Mouse (Mus musculus) liver, adult 2 months (tissue): ENCODE measurements around the gene Gng2. TPM values are rescaled to one million over a fixed set of nuclear protein-coding genes. Genes with fewer than 3 reads are reported as not detected.

Experiments
- DNase-seq: peaks from one replicate; pipeline ENCODE4 v3.0.0-alpha.2; 2011; ENCODE audit warnings: low read depth, low spot score; ENCODE audit errors: extremely low read depth
- H3K27ac ChIP-seq: fragments of 200-500 bp; replicated peaks from 2 replicates; pipeline ENCODE4 v1.5.1; 2012; ENCODE audit warnings: low read depth, mild to moderate bottlenecking, control low read depth, inconsistent platforms, low read length; ENCODE audit not compliant: insufficient read depth
- H3K27me3 ChIP-seq: fragments of 200-500 bp; 2 replicates; pipeline ENCODE4 v1.6.1; 2012; ENCODE audit warnings: mild to moderate bottlenecking, moderate library complexity, low read length, inconsistent platforms; ENCODE audit not compliant: control insufficient read depth, insufficient read depth
- H3K36me3 ChIP-seq: fragments of 200-500 bp; 2 replicates; pipeline ENCODE4 v1.6.1; 2012; ENCODE audit warnings: low read length, inconsistent platforms; ENCODE audit not compliant: control insufficient read depth, insufficient read depth
- H3K4me1 ChIP-seq: fragments of 200-500 bp; 2 replicates; pipeline ENCODE4 v1.6.1; 2011; ENCODE audit warnings: low read length; ENCODE audit not compliant: control insufficient read depth, insufficient read depth
- H3K4me3 ChIP-seq: fragments of 200-500 bp; 2 replicates; pipeline ENCODE4 v1.5.1; 2011; ENCODE audit warnings: low read depth, mild to moderate bottlenecking, control low read depth, low read length, moderate library complexity; ENCODE audit not compliant: insufficient read depth
- H3K79me2 ChIP-seq: fragments of 200-500 bp; 2 replicates; pipeline ENCODE4 v1.6.1; 2012; ENCODE audit warnings: inconsistent platforms, mild to moderate bottlenecking, low read length, moderate library complexity; ENCODE audit not compliant: control insufficient read depth, insufficient read depth
- H3K9ac ChIP-seq: fragments of 200-500 bp; 2 replicates; pipeline ENCODE4 v1.6.1; 2012; ENCODE audit warnings: low read depth, mild to moderate bottlenecking, control low read depth, inconsistent platforms, low read length
- CTCF ChIP-seq: fragments of 200-500 bp; IDR thresholded peaks from 2 replicates; pipeline ENCODE4 v1.5.1; 2011; ENCODE audit warnings: low read depth, low read length, control low read depth
- POLR2A ChIP-seq: fragments of 200-500 bp; IDR thresholded peaks from 2 replicates; pipeline ENCODE4 v1.6.1; 2011; ENCODE audit warnings: low read length, control low read depth; ENCODE audit not compliant: insufficient read depth; ENCODE audit errors: extremely low read depth
- WGBS: fragments of 180-500 bp; shearing (Covaris S2); methylation state at CpG from one replicate; pipeline ENCODE4 v1.1.7; 2018; 5-methylcytosine and 5-hydroxymethylcytosine counted together
- polyA plus RNA-seq: library from polyadenylated mRNA; depleted of rRNA; stranded (reverse); fragments of >200 nt; gene quantifications from 2 replicates; pipeline ENCODE4 v1.2.3, GENCODE M21; 2012
- total RNA-seq: library from RNA; depleted of rRNA; stranded (reverse); fragments of >200 nt; gene quantifications from 2 replicates; pipeline ENCODE4 v1.2.3, GENCODE M21; 2014

Gng2 gene
- total and polyA plus RNA-seq, 2 experiments: 0.95 to 1.1 TPM

GRCm38 (mm10) chr14:19969566-19969965, 7.9 kb downstream of the Gng2 start:
- TF ChIP-seq CTCF: no peak
- no peak for TF ChIP-seq POLR2A
- Histone ChIP-seq H3K9ac (no peak overlapping the region), H3K4me1 (no peaks in the 10 kb centered on the region), H3K27me3 (no peaks in the 10 kb centered on the region), H3K79me2 (no peaks in the 10 kb centered on the region; the same call in 1 of the 2 replicates), H3K36me3 (no peaks in the 10 kb centered on the region), H3K27ac (no peak overlapping the region), H3K4me3 (no peak overlapping the region)
- DNase-seq: no peak
- 65% methylated on average over 1 of the region's 1 CpGs for WGBS

- H3K27ac ChIP-seq: no peak overlapping the region
Measured at GRCm38 (mm10) chr14:19969011-19969521, 8.4 kb downstream of the Gng2 start.

GRCm38 (mm10) chr14:19968321-19969010, 9.0 kb downstream of the Gng2 start:
- no peak overlapping the region for H3K27ac ChIP-seq

More at GRCm38 (mm10) chr14:19969011-19969521, 8.4 kb downstream of the Gng2 start:
- H3K27me3 ChIP-seq: no peaks in the 10 kb centered on the region
- H3K9ac ChIP-seq: no peak overlapping the region
- DNase-seq: no peak
- no peaks in the 10 kb centered on the region for H3K36me3 ChIP-seq
- H3K4me1 ChIP-seq: no peaks in the 10 kb centered on the region
- no peaks in the 10 kb centered on the region; the same call in 1 of the 2 replicates for H3K79me2 ChIP-seq
- 55% methylated on average over 5 of the region's 5 CpGs for WGBS
- TF ChIP-seq CTCF (no peak), POLR2A (no peak)
- H3K4me3 ChIP-seq: no peak overlapping the region

GRCm38 (mm10) chr14:19967482-19967881, 9.9 kb downstream of the Gng2 start:
- no peak overlapping the region for H3K9ac ChIP-seq
- no peak for DNase-seq
- no peak for TF ChIP-seq CTCF
- no peak for TF ChIP-seq POLR2A
- 78% methylated on average over 8 of the region's 8 CpGs for WGBS
- H3K79me2 ChIP-seq: no peaks in the 10 kb centered on the region; the same call in 1 of the 2 replicates
- no peak overlapping the region for H3K27ac ChIP-seq
- no peak overlapping the region for H3K4me3 ChIP-seq
- no peaks in the 10 kb centered on the region for H3K4me1 ChIP-seq
- no peaks in the 10 kb centered on the region for H3K36me3 ChIP-seq
- H3K27me3 ChIP-seq: no peaks in the 10 kb centered on the region

More at GRCm38 (mm10) chr14:19968321-19969010, 9.0 kb downstream of the Gng2 start:
- Histone ChIP-seq H3K9ac (no peak overlapping the region), H3K4me3 (no peak overlapping the region), H3K36me3 (no peaks in the 10 kb centered on the region), H3K4me1 (no peaks in the 10 kb centered on the region), H3K27me3 (no peaks in the 10 kb centered on the region), H3K79me2 (no peaks in the 10 kb centered on the region; the same call in 1 of the 2 replicates)
- TF ChIP-seq CTCF: no peak
- no peak for TF ChIP-seq POLR2A
- DNase-seq: peak; percentile 19
- WGBS: 70% methylated on average over 7 of the region's 7 CpGs

- no peak for DNase-seq
- Histone ChIP-seq H3K4me1 (no peaks in the 10 kb centered on the region), H3K27me3 (no peaks in the 10 kb centered on the region), H3K4me3 (no peak overlapping the region), H3K9ac (no peak overlapping the region), H3K36me3 (no peaks in the 10 kb centered on the region), H3K79me2 (no peaks in the 10 kb centered on the region), H3K27ac (no peak overlapping the region)
- TF ChIP-seq CTCF: no peak
- no peak for TF ChIP-seq POLR2A
- WGBS: 76% methylated on average over 5 of the region's 5 CpGs
Measured at GRCm38 (mm10) chr14:19963961-19964505, 13.4 kb downstream of the Gng2 start.
